Mouse (Mus musculus): ENCODE measurements around the gene Specc1.

The Specc1 gene

GRCm38 (mm10) chr11:62049170-62049569, 92.6 kb downstream of the Specc1 start:
- no peak for DNase-seq (ENCODE audit: low spot score)

- DNase-seq (ENCODE audit: low spot score) = peak; percentile 68
These were observed 94.1 kb downstream of the Specc1 start for GRCm38 (mm10) chr11:62050356-62051330.

GRCm38 (mm10) chr11:62051487-62051886, 94.9 kb downstream of the Specc1 start:
- no peak for DNase-seq (ENCODE audit: low spot score)

- DNase-seq (ENCODE audit: low spot score) = peak; percentile 28
These were observed 97.4 kb downstream of the Specc1 start for GRCm38 (mm10) chr11:62053928-62054327.

- no peak for DNase-seq (ENCODE audit: low spot score)
These were observed 108.0 kb downstream of the Specc1 start for GRCm38 (mm10) chr11:62064565-62064964.

- DNase-seq (ENCODE audit: low spot score) = no peak
These were observed 109.1 kb downstream of the Specc1 start for GRCm38 (mm10) chr11:62065655-62066054.

- no peak for DNase-seq (ENCODE audit: low spot score)
These were observed 113.0 kb downstream of the Specc1 start for GRCm38 (mm10) chr11:62069554-62069953.

GRCm38 (mm10) chr11:62070206-62070605, 113.6 kb downstream of the Specc1 start:
- DNase-seq (ENCODE audit: low spot score) = no peak

GRCm38 (mm10) chr11:62072406-62072805, 115.8 kb downstream of the Specc1 start:
- DNase-seq (ENCODE audit: low spot score) = no peak

GRCm38 (mm10) chr11:62073575-62074140, 117.1 kb downstream of the Specc1 start:
- no peak for DNase-seq (ENCODE audit: low spot score)

- DNase-seq (ENCODE audit: low spot score) = no peak
These were observed 118.0 kb downstream of the Specc1 start for GRCm38 (mm10) chr11:62074578-62074977.

- DNase-seq (ENCODE audit: low spot score) = no peak
These were observed 118.5 kb downstream of the Specc1 start for GRCm38 (mm10) chr11:62075071-62075470.

- no peak for DNase-seq (ENCODE audit: low spot score)
These were observed 119.0 kb downstream of the Specc1 start for GRCm38 (mm10) chr11:62075551-62075950.

GRCm38 (mm10) chr11:62076345-62077156, 120.0 kb downstream of the Specc1 start:
- peak; percentile 96 for DNase-seq (ENCODE audit: low spot score)

- DNase-seq (ENCODE audit: low spot score) = peak; percentile 56
These were observed 120.7 kb downstream of the Specc1 start for GRCm38 (mm10) chr11:62077157-62077865.

- no peak for DNase-seq (ENCODE audit: low spot score)
These were observed 121.8 kb downstream of the Specc1 start for GRCm38 (mm10) chr11:62078371-62078770.

- DNase-seq (ENCODE audit: low spot score) = no peak
These were observed 122.7 kb downstream of the Specc1 start for GRCm38 (mm10) chr11:62079100-62079857.

GRCm38 (mm10) chr11:62080476-62080875, 123.9 kb downstream of the Specc1 start:
- DNase-seq (ENCODE audit: low spot score) = no peak

- DNase-seq (ENCODE audit: low spot score) = no peak
These were observed 130.1 kb downstream of the Specc1 start for GRCm38 (mm10) chr11:62086648-62087047.

- DNase-seq (ENCODE audit: low spot score) = no peak
These were observed 130.5 kb downstream of the Specc1 start for GRCm38 (mm10) chr11:62087051-62087450.

GRCm38 (mm10) chr11:62088651-62089050, 132.1 kb downstream of the Specc1 start:
- no peak for DNase-seq (ENCODE audit: low spot score)

Measured in embryo, embryonic 10 days (tissue).